Mouse (Mus musculus) T-helper 2 cell (primary cell): Measurements from ENCODE around the gene Hspg2.

Experiments
- in situ Hi-C: fragments of 300-600 bp; cut with MboI, MseI; formaldehyde crosslinking; loops from one replicate; pipeline ENCODE4 v1.15.1; 2025; ENCODE audit warnings: high pct_unique_total_duplicates

Gene Hspg2

GRCm38 (mm10) chr4:137460676-137461075 lies 7.9 kb upstream of the Hspg2 start:
- in situ Hi-C loops, result loop anchor here (5.0 kb wide), 1 partner anchor 88 kb away; no protein-coding TSS in a partner anchor

- in situ Hi-C loops, result loop anchor here (5.0 kb wide), 1 partner anchor 89 kb away; no protein-coding TSS in a partner anchor
Observed at GRCm38 (mm10) chr4:137461217-137461616, 7.4 kb upstream of the Hspg2 start.

GRCm38 (mm10) chr4:137461981-137462690 lies 6.4 kb upstream of the Hspg2 start:
- in situ Hi-C loops, result loop anchor here (5.0 kb wide), 1 partner anchor 90 kb away; no protein-coding TSS in a partner anchor

GRCm38 (mm10) chr4:137465125-137465787 lies 3.3 kb upstream of the Hspg2 start:
- in situ Hi-C loops, result no loop called here

GRCm38 (mm10) chr4:137466991-137467390 lies 1.6 kb upstream of the Hspg2 start:
- in situ Hi-C loops, result no loop called here

- in situ Hi-C loops, result no loop called here
Observed at GRCm38 (mm10) chr4:137467525-137467924, 1.0 kb upstream of the Hspg2 start.

- in situ Hi-C loops, result no loop called here
Observed at GRCm38 (mm10) chr4:137469081-137469844, 694 bp downstream of the Hspg2 start.

GRCm38 (mm10) chr4:137469845-137470692 lies 1.5 kb downstream of the Hspg2 start:
- in situ Hi-C loops, result no loop called here

GRCm38 (mm10) chr4:137470701-137471317 lies 2.2 kb downstream of the Hspg2 start:
- in situ Hi-C loops, result no loop called here

- in situ Hi-C loops, result no loop called here
Observed at GRCm38 (mm10) chr4:137471326-137471725, 2.8 kb downstream of the Hspg2 start.

- in situ Hi-C loops, result no loop called here
Observed at GRCm38 (mm10) chr4:137473240-137473639, 4.7 kb downstream of the Hspg2 start.

- in situ Hi-C loops, result no loop called here
Observed at GRCm38 (mm10) chr4:137473701-137474388, 5.3 kb downstream of the Hspg2 start.

GRCm38 (mm10) chr4:137474694-137475093 lies 6.1 kb downstream of the Hspg2 start:
- in situ Hi-C loops, result no loop called here

GRCm38 (mm10) chr4:137475271-137476050 lies 6.9 kb downstream of the Hspg2 start:
- in situ Hi-C loops, result no loop called here

GRCm38 (mm10) chr4:137476065-137476760 lies 7.6 kb downstream of the Hspg2 start:
- in situ Hi-C loops, result no loop called here

GRCm38 (mm10) chr4:137476761-137477237 lies 8.2 kb downstream of the Hspg2 start:
- in situ Hi-C loops, result no loop called here

GRCm38 (mm10) chr4:137477611-137478010 lies 9.0 kb downstream of the Hspg2 start:
- in situ Hi-C loops, result no loop called here

- in situ Hi-C loops, result no loop called here
Observed at GRCm38 (mm10) chr4:137478306-137478705, 9.7 kb downstream of the Hspg2 start.

- in situ Hi-C loops, result no loop called here
Observed at GRCm38 (mm10) chr4:137479757-137480156, 11.2 kb downstream of the Hspg2 start.
